Mouse (Mus musculus) kidney, adult 2 months (tissue): ENCODE measurements at regions not wholly inside any gene's neighbourhood (a gene's known extent, or its start where the extent isn't known, plus 50 kb on each side); places are given as distances from the start of the nearest gene placed in this dataset.

Experiments
- CTCF ChIP-seq: fragments of 200-500 bp; conservative IDR thresholded peaks from 2 replicates; pipeline ENCODE4 v1.5.1; 2011; ENCODE audit warnings: low read depth, mild to moderate bottlenecking, control low read depth, low read length, moderate library complexity, mixed read lengths; ENCODE audit not compliant: insufficient read depth, insufficient read length
- POLR2A ChIP-seq: fragments of 200-500 bp; IDR thresholded peaks from one replicate; pipeline ENCODE4 v1.6.1; 2011; ENCODE audit warnings: low read depth, low read length, control low read depth

DNA sequence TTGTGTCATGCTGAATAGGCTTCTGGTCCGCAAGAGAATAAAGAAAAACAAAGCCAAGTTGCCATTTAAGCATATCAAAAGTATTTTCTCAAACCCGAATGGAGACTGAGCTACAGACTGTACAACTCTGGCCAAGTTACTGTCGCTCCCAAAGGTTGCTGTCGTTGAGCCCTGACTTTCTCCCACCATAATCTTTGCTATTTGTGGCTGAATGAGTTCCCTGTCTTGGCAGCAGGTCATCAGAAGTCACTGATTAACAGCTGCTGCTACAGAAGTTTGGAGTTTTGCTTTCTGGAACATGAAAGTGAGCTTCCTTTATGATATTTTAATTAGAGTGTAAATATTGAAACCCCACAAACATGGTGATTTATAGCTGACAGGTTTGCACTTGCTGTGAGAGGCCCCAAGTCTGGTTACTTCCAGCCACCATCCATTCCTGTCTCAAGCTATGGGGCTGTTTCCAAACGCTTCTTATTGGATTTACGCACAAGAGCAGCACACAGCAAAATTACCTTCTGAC, 419.2 kb upstream of the Etaa1 start:
- TF ChIP-seq CTCF = no peak
- no peak for TF ChIP-seq POLR2A
